Comparison of ENCODE assay signal across 10 mouse cellular contexts in the genomic region with DNA sequence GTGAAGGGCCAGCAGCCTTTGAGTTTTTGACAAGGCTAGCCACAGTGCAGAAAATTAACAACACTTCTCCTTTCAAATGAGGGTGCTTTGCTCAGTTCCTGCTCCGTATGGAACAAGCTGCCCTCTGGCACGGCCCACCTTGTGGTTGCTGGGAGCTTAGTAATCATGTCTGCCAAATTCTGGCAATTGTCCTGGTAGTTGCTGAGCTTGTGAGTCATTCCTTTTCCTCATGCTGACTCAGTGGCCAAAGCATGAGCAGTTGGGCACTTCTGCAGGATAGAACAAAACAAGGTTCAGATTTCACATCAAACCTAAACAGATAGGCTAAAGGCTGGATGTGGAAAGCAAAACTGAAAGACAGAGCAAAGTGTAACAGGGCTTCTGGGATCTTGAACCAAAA. TPM values are rescaled to one million over a fixed set of nuclear protein-coding genes. Genes with fewer than 3 reads are reported as not detected.
DNase-seq lines count a peak whose midpoint lies in the region; ATAC-seq and TF ChIP-seq lines count a peak whose summit lies in the region.
"Had no signal": no experiment of that assay in that cellular context is flagged by ENCODE, and none has a peak within 500 bp of the region (broad histone marks: within the 10 kb centered on the region; RNA-seq: fewer than 3 reads in every experiment).

No protein-coding gene starts in this region.

- H3K4me1 ChIP-seq in small intestine, adult 2 months (ENCODE audit: control insufficient read depth, insufficient read depth, insufficient read length, low read length): peaks cover 7% of the 10 kb centered on the region; the same call in 1 of the 2 replicates
- H3K4me1 ChIP-seq in midbrain, embryonic 10.5 days: peaks cover 9% of the 10 kb centered on the region
- H3K4me1 ChIP-seq: embryonic facial prominence, embryonic 15.5 days; liver, embryonic 15.5 days had no signal

- H3K27me3 ChIP-seq in small intestine, adult 2 months (ENCODE audit: control insufficient read depth, insufficient read depth, low read length): no peaks in the 10 kb centered on the region
- H3K27me3 ChIP-seq in midbrain, embryonic 10.5 days (ENCODE audit: low read depth, poor library complexity, severe bottlenecking): no peaks in the 10 kb centered on the region
- H3K27me3 ChIP-seq: embryonic facial prominence, embryonic 15.5 days; liver, embryonic 15.5 days had no signal

- intact Hi-C loops in left cerebral cortex, postnatal 10 days (cut with DNase I): no loop called here

- peak; percentile 24; the same call in 1 of the 2 replicates for TF ChIP-seq CTCF in small intestine, adult 2 months (IDR thresholded peaks at IDR 0.05; ENCODE audit: extremely low read depth, insufficient read length, insufficient replicate concordance, low read depth, low read length)

- H3K9me3 ChIP-seq in midbrain, embryonic 10.5 days (replicated peaks): no peaks in the 10 kb centered on the region
- H3K9me3 ChIP-seq: embryonic facial prominence, embryonic 15.5 days; liver, embryonic 15.5 days had no signal

- no peak for TF ChIP-seq POLR2A in small intestine, adult 2 months (IDR thresholded peaks at IDR 0.05; ENCODE audit: low read depth, low read length)

- ATAC-seq in frontal cortex, adult (ENCODE audit: low TSS enrichment): peak; percentile 94

- no peak overlapping the region for H3K4me3 ChIP-seq in small intestine, adult 2 months (ENCODE audit: low read depth, low read length)
- H3K4me3 ChIP-seq in midbrain, embryonic 10.5 days: no peak overlapping the region
- H3K4me3 ChIP-seq: embryonic facial prominence, embryonic 15.5 days; liver, embryonic 15.5 days had no signal

- H3K36me3 ChIP-seq in small intestine, adult 2 months (ENCODE audit: control insufficient read depth, insufficient read depth, low read length): no peaks in the 10 kb centered on the region
- H3K36me3 ChIP-seq in midbrain, embryonic 10.5 days: no peaks in the 10 kb centered on the region
- H3K36me3 ChIP-seq: embryonic facial prominence, embryonic 15.5 days; liver, embryonic 15.5 days had no signal

- DNase-seq in frontal cortex, postnatal 25 days (ENCODE audit: low spot score in 2 of 2): no peak
- DNase-seq in 3T3-L1 (ENCODE audit: low read depth, low spot score): peak; percentile 100
- DNase-seq in cerebellum, adult 11 months: peak; percentile 52
- peak; percentile 68 for DNase-seq in heart, adult 8-10 months (ENCODE audit: low spot score)
- peak; percentile 28 to 33 for DNase-seq in left cerebral cortex, postnatal 10 days (ENCODE audit: extremely low spot score in 1 of 2, low spot score in 2 of 2)
- no peak for DNase-seq in midbrain, embryonic 10.5 days (ENCODE audit: low spot score)

- H3K27ac ChIP-seq in small intestine, adult 2 months (ENCODE audit: insufficient read depth, low read depth, low read length): peak overlapping the region; percentile 32; the same call in 1 of the 2 replicates
- H3K27ac ChIP-seq in midbrain, embryonic 10.5 days (replicated peaks): no peak overlapping the region
- H3K27ac ChIP-seq: embryonic facial prominence, embryonic 15.5 days; liver, embryonic 15.5 days had no signal

- WGBS in small intestine, adult 2 months: 5% methylated on average over 2 of the region's 2 CpGs
- 79% methylated on average over 2 of the region's 2 CpGs for WGBS in midbrain, embryonic 10.5 days

RNA-seq across cellular contexts. Expression of gene Tmem243, which starts 31.6 kb away (rescaled TPM):
- total RNA-seq in heart, adult 8-10 months (2022): 10 to 100 TPM in 2 of 4 experiments, 1 to 10 TPM in 2; 9.6 to 12.6 (median 10.1) TPM
- 1 to 10 TPM; 5.5 to 6.9 TPM for total RNA-seq in left cerebral cortex, postnatal 10 days (2021)
- 29.4 and 80.0 TPM in 2 replicates for polyA plus RNA-seq in small intestine, adult 2 months (2012; rRNA removed)
- polyA plus RNA-seq in midbrain, embryonic 10.5 days (2016; fragmentation: Nextera tagmentation; extraction: Ambion mirVana): 24.2 and 24.6 TPM in 2 replicates

Comparison
In these comparisons a context has a peak if more than half of its experiments do, and no peak if none do; other contexts are left out.
1. DNase-seq: peak in 3T3-L1 (single experiment), cerebellum, adult 11 months (single experiment), heart, adult 8-10 months (single experiment) and left cerebral cortex, postnatal 10 days (2 of 2); none in frontal cortex, postnatal 25 days (0 of 2) and midbrain, embryonic 10.5 days (single experiment).